Mouse (Mus musculus): ENCODE results near the gene Dao.

DNA sequence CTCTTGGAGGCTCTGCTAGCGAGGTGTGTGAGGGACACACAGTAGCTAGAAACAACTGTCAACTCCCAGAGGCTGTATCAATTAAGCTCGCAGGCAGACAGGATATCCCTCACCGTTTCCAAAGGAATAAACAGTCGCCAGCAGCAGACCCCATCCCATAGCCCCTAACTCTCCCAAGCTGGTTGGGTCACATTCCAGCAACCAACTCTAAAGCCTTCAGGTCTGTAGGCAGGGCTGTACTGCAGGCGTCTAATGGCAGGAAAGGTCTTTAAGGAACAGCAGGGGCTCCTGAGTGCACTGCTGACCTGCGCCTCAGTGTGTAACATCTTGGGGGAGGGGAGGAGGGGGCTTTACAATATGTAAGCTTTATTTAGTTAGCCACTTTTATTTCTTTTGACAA, 44.5 kb upstream of the Dao start:
- TF ChIP-seq CTCF (IDR thresholded peaks at IDR 0.05; ENCODE audit: low read depth) (no peak), EP300 (IDR thresholded peaks at IDR 0.05; ENCODE audit: low read depth) (no peak)

Data from heart, postnatal 0 days (tissue).